ENCODE assay signal across 8 mouse cellular contexts in the genomic region with DNA sequence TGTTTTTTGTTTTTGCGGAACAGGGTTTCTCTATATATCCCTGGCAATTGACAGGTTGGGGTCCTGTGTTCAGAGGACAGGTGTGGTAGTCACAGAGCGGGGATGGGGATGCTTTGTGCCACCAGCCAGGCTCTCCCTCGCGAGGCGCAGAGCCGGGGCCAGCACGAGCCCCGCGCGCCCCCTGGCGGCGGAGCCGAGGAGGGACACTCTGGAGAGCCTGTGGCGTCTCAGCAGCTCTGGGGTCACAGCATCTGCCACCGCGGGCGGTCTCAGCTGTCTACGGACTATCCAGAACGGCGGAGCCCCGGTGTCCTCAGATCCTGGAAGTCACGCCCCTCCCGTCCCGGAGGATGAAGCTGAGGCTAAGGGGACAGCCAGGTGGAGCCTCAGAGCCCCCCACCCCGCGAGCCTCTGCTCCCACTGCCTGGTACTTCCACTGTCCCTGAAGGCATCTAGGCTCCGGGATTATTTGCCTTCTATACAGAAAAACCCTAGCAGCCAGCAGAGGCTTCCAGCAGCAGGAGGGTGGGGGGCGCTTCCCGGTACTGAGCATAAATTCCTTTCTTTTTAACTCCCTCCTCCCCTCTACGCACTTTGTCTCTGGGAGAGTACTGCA.
DNase-seq lines count a peak whose midpoint lies in the region; ATAC-seq and TF ChIP-seq lines count a peak whose summit lies in the region.

No protein-coding gene starts in this region.

- H3K27me3 ChIP-seq in embryonic facial prominence, embryonic 11.5 days (ENCODE audit: control insufficient read depth, insufficient read depth, low read length): no peaks in the 10 kb centered on the region
- H3K27me3 ChIP-seq in limb, embryonic 13.5 days: no peaks in the 10 kb centered on the region
- H3K27me3 ChIP-seq in midbrain, embryonic 15.5 days (replicated peaks): no peaks in the 10 kb centered on the region
- H3K27me3 ChIP-seq in spleen, adult 2 months (ENCODE audit: control insufficient read depth, insufficient read depth, low read length): no peaks in the 10 kb centered on the region

- 0 out of 2 replicates have a peak overlapping the region, but pooled peaks have one; percentile 8 for H3K4me3 ChIP-seq in embryonic facial prominence, embryonic 11.5 days (ENCODE audit: low read depth, low read length)
- H3K4me3 ChIP-seq in limb, embryonic 13.5 days: peak overlapping the region; percentile 27
- H3K4me3 ChIP-seq in midbrain, embryonic 15.5 days: peak overlapping the region; percentile 19
- no peak overlapping the region for H3K4me3 ChIP-seq in spleen, adult 2 months (ENCODE audit: extremely low read depth, insufficient read depth, insufficient read length)

- TF ChIP-seq CTCF in spleen, adult 2 months (IDR thresholded peaks at IDR 0.05; ENCODE audit: extremely low read depth, insufficient read depth, insufficient read length, insufficient replicate concordance): peak; percentile 97

- ATAC-seq in embryonic facial prominence, embryonic 11.5 days (replicated peaks; ENCODE audit: insufficient number of reproducible peaks, low FRiP score, low TSS enrichment, low read depth): peak; percentile 75
- peak; percentile 82 for ATAC-seq in limb, embryonic 13.5 days (ENCODE audit: low FRiP score, low read depth)
- ATAC-seq in midbrain, embryonic 15.5 days (replicated peaks): peak; percentile 79

- no peak overlapping the region for H3K27ac ChIP-seq in embryonic facial prominence, embryonic 11.5 days (replicated peaks; ENCODE audit: low read depth, low read length)
- H3K27ac ChIP-seq in limb, embryonic 13.5 days: no peak overlapping the region
- H3K27ac ChIP-seq in midbrain, embryonic 15.5 days: no peak overlapping the region
- H3K27ac ChIP-seq in spleen, adult 2 months (ENCODE audit: insufficient read depth, low read length): no peak overlapping the region

- peak overlapping the region; percentile 32; the same call in 1 of the 2 replicates for H3K9ac ChIP-seq in embryonic facial prominence, embryonic 11.5 days (replicated peaks; ENCODE audit: low read length)
- peak overlapping the region; percentile 46 for H3K9ac ChIP-seq in limb, embryonic 13.5 days
- peak overlapping the region; percentile 26; the same call in 1 of the 2 replicates for H3K9ac ChIP-seq in midbrain, embryonic 15.5 days

- no peaks in the 10 kb centered on the region for H3K36me3 ChIP-seq in embryonic facial prominence, embryonic 11.5 days (replicated peaks; ENCODE audit: control insufficient read depth, insufficient read depth, low read depth, low read length)
- H3K36me3 ChIP-seq in limb, embryonic 13.5 days: no peaks in the 10 kb centered on the region
- H3K36me3 ChIP-seq in midbrain, embryonic 15.5 days (replicated peaks): no peaks in the 10 kb centered on the region
- no peaks in the 10 kb centered on the region for H3K36me3 ChIP-seq in spleen, adult 2 months (ENCODE audit: control insufficient read depth, insufficient read depth, low read length)

- H3K4me2 ChIP-seq in embryonic facial prominence, embryonic 11.5 days (ENCODE audit: low read depth, low read length): peak overlapping the region; percentile 50
- H3K4me2 ChIP-seq in limb, embryonic 13.5 days (replicated peaks): peak overlapping the region; percentile 65
- H3K4me2 ChIP-seq in midbrain, embryonic 15.5 days: peak overlapping the region; percentile 52

- WGBS in embryonic facial prominence, embryonic 11.5 days: 10% methylated on average over 27 of the region's 30 CpGs
- WGBS in limb, embryonic 13.5 days: 6% methylated on average over 26 of the region's 30 CpGs
- WGBS in midbrain, embryonic 15.5 days: 7% methylated on average over 30 of the region's 30 CpGs
- WGBS in spleen, adult 2 months: 10% methylated on average over 30 of the region's 30 CpGs

- H3K4me1 ChIP-seq in embryonic facial prominence, embryonic 11.5 days (ENCODE audit: control insufficient read depth, insufficient read depth, low read length): no peaks in the 10 kb centered on the region
- H3K4me1 ChIP-seq in limb, embryonic 13.5 days: peaks cover 10% of the 10 kb centered on the region; the same call in 1 of the 2 replicates
- peaks cover 5% of the 10 kb centered on the region; the same call in 1 of the 2 replicates for H3K4me1 ChIP-seq in midbrain, embryonic 15.5 days
- no peaks in the 10 kb centered on the region for H3K4me1 ChIP-seq in spleen, adult 2 months (ENCODE audit: control insufficient read depth, insufficient read depth, insufficient read length)

- no peak for TF ChIP-seq POLR2A in spleen, adult 2 months (IDR thresholded peaks at IDR 0.05; ENCODE audit: low read depth, low read length)

- peak; percentile 81 for DNase-seq in A20 (ENCODE audit: low read depth, low spot score)
- DNase-seq in adrenal gland, postnatal 14 days: peak; percentile 89
- DNase-seq in embryonic facial prominence, embryonic 11.5 days (ENCODE audit: low spot score): peak; percentile 87
- DNase-seq in heart, adult 18-20 months: peak; percentile 72 to 79
- DNase-seq in kidney, adult 11 months: peak; percentile 37
- DNase-seq in spleen, adult 2 months (ENCODE audit: low read depth in 1 of 2, low spot score in 2 of 2): peak; percentile 22 to 69

- no peaks in the 10 kb centered on the region for H3K9me3 ChIP-seq in embryonic facial prominence, embryonic 11.5 days (replicated peaks; ENCODE audit: control insufficient read depth, low read length)
- H3K9me3 ChIP-seq in limb, embryonic 13.5 days: no peaks in the 10 kb centered on the region
- H3K9me3 ChIP-seq in midbrain, embryonic 15.5 days: no peaks in the 10 kb centered on the region

Comparison
In these comparisons a context has a peak if more than half of its experiments do, and no peak if none do; other contexts are left out.
1. DNase-seq: peak in every context shown above with its lines; median percentile 89 in adrenal gland, postnatal 14 days; 87 in embryonic facial prominence, embryonic 11.5 days; 81 in A20; 76 in heart, adult 18-20 months; 46 in spleen, adult 2 months; 37 in kidney, adult 11 months.